Mouse (Mus musculus) frontal cortex, adult 2 months (tissue): Measurements from ENCODE around the gene Gsdma2. TPM values are rescaled to one million over a fixed set of nuclear protein-coding genes. Genes with fewer than 3 reads are reported as not detected.

ENCODE experiments used
- DNase-seq, 2 experiments: peaks; one replicate each; pipeline ENCODE4 v3.0.0; 2022; ENCODE audit warnings: low spot score in 1 of 2; ENCODE audit errors: extremely low spot score in 1 of 2
- polyA plus RNA-seq: library from polyadenylated mRNA; depleted of rRNA; stranded (reverse); fragments of >200 nt; gene quantifications from 2 replicates; pipeline ENCODE4 v1.2.3, GENCODE M21; 2012; rRNA removed

The Gsdma2 gene
- polyA plus RNA-seq, 1 experiment, result not detected

GRCm38 (mm10) chr11:98697225-98697624, 50.7 kb downstream of the Gsdma2 start:
- DNase-seq, result no peak

- no peak for DNase-seq
Measured at GRCm38 (mm10) chr11:98698849-98699640, 52.5 kb downstream of the Gsdma2 start.

- peak; percentile 53 to 90 for DNase-seq
Measured at GRCm38 (mm10) chr11:98699911-98700310, 53.4 kb downstream of the Gsdma2 start.

- DNase-seq, result no peak
Measured at GRCm38 (mm10) chr11:98701213-98701670, 54.7 kb downstream of the Gsdma2 start, which contains the start of gene Csf3. Gene Csf3, plus strand, starts transcription at chr11:98701263.

- no peak for DNase-seq
Measured at GRCm38 (mm10) chr11:98702323-98702722, 55.8 kb downstream of the Gsdma2 start.

GRCm38 (mm10) chr11:98705021-98705420, 58.5 kb downstream of the Gsdma2 start:
- no peak for DNase-seq

Other genes with a start within 250 kb of the Gsdma2 start
- 13.7 and 15.2 TPM in 2 replicates for gene Pgap3, start 246.3 kb upstream of the Gsdma2 start, polyA plus RNA-seq
- 3.0 and 3.2 TPM in 2 replicates for gene Erbb2, start 234.3 kb upstream of the Gsdma2 start, polyA plus RNA-seq
- gene Mien1, start 207.8 kb upstream of the Gsdma2 start, polyA plus RNA-seq, result 177 and 209 TPM in 2 replicates
- gene Grb7, start 200.4 kb upstream of the Gsdma2 start, polyA plus RNA-seq, result 1.6 and 2.0 TPM in 2 replicates
- 0.17 and 0.32 TPM in 2 replicates for gene Ikzf3, start 100.7 kb upstream of the Gsdma2 start, polyA plus RNA-seq
- 0.10 TPM in 1 of 2 replicates, not detected in the other for gene Zpbp2, start 95.7 kb upstream of the Gsdma2 start, polyA plus RNA-seq
- gene Ormdl3, start 59.4 kb upstream of the Gsdma2 start, polyA plus RNA-seq, result 54.6 and 57.1 TPM in 2 replicates
- not detected in 2 replicates for gene Lrrc3c, start 48.5 kb upstream of the Gsdma2 start, polyA plus RNA-seq
- gene Gm12355, start 21.1 kb upstream of the Gsdma2 start, polyA plus RNA-seq, result 0.25 and 0.36 TPM in 2 replicates
- not detected in 2 replicates for gene Gsdma3, start 20.4 kb upstream of the Gsdma2 start, polyA plus RNA-seq
- gene Gsdma, start 17.6 kb downstream of the Gsdma2 start, polyA plus RNA-seq, result 0.15 and 0.16 TPM in 2 replicates
- gene Psmd3, start 35.8 kb downstream of the Gsdma2 start, polyA plus RNA-seq, result 166 and 177 TPM in 2 replicates
- gene Csf3, start 54.5 kb downstream of the Gsdma2 start, polyA plus RNA-seq, result not detected in 2 replicates
- 137 and 157 TPM in 2 replicates for gene Med24, start 82.7 kb downstream of the Gsdma2 start, polyA plus RNA-seq
- gene Thra, start 93.9 kb downstream of the Gsdma2 start, polyA plus RNA-seq, result 770 and 851 TPM in 2 replicates
- gene Nr1d1, start 128.6 kb downstream of the Gsdma2 start, polyA plus RNA-seq, result 124 and 126 TPM in 2 replicates
- gene Msl1, start 148.8 kb downstream of the Gsdma2 start, polyA plus RNA-seq, result 112 and 123 TPM in 2 replicates
- gene Casc3, start 158.1 kb downstream of the Gsdma2 start, polyA plus RNA-seq, result 47.8 TPM in 2 replicates
- 167 and 174 TPM in 2 replicates for gene Rapgefl1, start 190.0 kb downstream of the Gsdma2 start, polyA plus RNA-seq
- gene Wipf2, start 216.9 kb downstream of the Gsdma2 start, polyA plus RNA-seq, result 26.3 and 26.7 TPM in 2 replicates